Mouse (Mus musculus) liver, embryonic 11.5 days (tissue): ENCODE results near the gene Olfr56. TPM values are rescaled to one million over a fixed set of nuclear protein-coding genes. Genes with fewer than 3 reads are reported as not detected.

Source experiments
- ATAC-seq: fragments of 200-750 bp; cut with Nextera tagmentation; replicated peaks from 2 replicates; pipeline ENCODE4 v1.8.0; 2017; ENCODE audit warnings: moderate number of reproducible peaks, mild to moderate bottlenecking, moderate TSS enrichment, moderate library complexity; ENCODE audit not compliant: low FRiP score
- DNase-seq: peaks from one replicate; pipeline ENCODE4 v3.0.0-alpha.2; 2017; ENCODE audit warnings: low spot score
- H3K27ac ChIP-seq: fragments of 300-500 bp; sonication (generic); 2 replicates; pipeline ENCODE4 v1.5.1; 2014; ENCODE audit warnings: mild to moderate bottlenecking, low read depth, low read length, control low read depth
- H3K27me3 ChIP-seq: fragments of 300-500 bp; sonication (generic); replicated peaks from 2 replicates; pipeline ENCODE4 v1.6.1; 2014; ENCODE audit warnings: low read length, mixed read lengths; ENCODE audit not compliant: control insufficient read depth, insufficient read depth
- H3K36me3 ChIP-seq: fragments of 300-500 bp; sonication (generic); 2 replicates; pipeline ENCODE4 v1.6.1; 2014; ENCODE audit warnings: mild to moderate bottlenecking, low read length, moderate library complexity, mixed read lengths; ENCODE audit not compliant: control insufficient read depth, insufficient read depth
- H3K4me1 ChIP-seq: fragments of 300-500 bp; sonication (generic); replicated peaks from 2 replicates; pipeline ENCODE4 v1.6.1; 2014; ENCODE audit warnings: low read length, mixed read lengths; ENCODE audit not compliant: control insufficient read depth, insufficient read depth
- H3K4me2 ChIP-seq: fragments of 300-500 bp; sonication (generic); 2 replicates; pipeline ENCODE4 v1.6.1; 2014; ENCODE audit warnings: mild to moderate bottlenecking, control low read depth, moderate library complexity
- H3K4me3 ChIP-seq: fragments of 300-500 bp; sonication (generic); 2 replicates; pipeline ENCODE4 v1.5.1; 2014; ENCODE audit warnings: low read depth, low read length, control low read depth
- H3K9ac ChIP-seq: fragments of 300-500 bp; sonication (generic); 2 replicates; pipeline ENCODE4 v1.6.1; 2014; ENCODE audit warnings: low read depth, low read length, control low read depth
- H3K9me3 ChIP-seq: fragments of 300-500 bp; sonication (generic); 2 replicates; pipeline ENCODE4 v1.6.1; 2016; ENCODE audit warnings: low read length, inconsistent platforms, mixed read lengths; ENCODE audit not compliant: control insufficient read depth
- WGBS: fragments of 180-500 bp; shearing (Covaris S2); extraction: QIAGEN DNeasy Blood & Tissue Kit; methylation state at CpG from one replicate; pipeline ENCODE4 v1.1.7; 2014; 5-methylcytosine and 5-hydroxymethylcytosine counted together
- polyA plus RNA-seq: library from polyadenylated mRNA; unstranded; fragments of >200 nt; fragmentation: Nextera tagmentation; extraction: Ambion mirVana; gene quantifications from 2 replicates; pipeline ENCODE4 v1.2.1, GENCODE M21; 2014

Olfr56 gene
- polyA plus RNA-seq, 1 experiment from 2014 or later = 0.10 TPM

DNA sequence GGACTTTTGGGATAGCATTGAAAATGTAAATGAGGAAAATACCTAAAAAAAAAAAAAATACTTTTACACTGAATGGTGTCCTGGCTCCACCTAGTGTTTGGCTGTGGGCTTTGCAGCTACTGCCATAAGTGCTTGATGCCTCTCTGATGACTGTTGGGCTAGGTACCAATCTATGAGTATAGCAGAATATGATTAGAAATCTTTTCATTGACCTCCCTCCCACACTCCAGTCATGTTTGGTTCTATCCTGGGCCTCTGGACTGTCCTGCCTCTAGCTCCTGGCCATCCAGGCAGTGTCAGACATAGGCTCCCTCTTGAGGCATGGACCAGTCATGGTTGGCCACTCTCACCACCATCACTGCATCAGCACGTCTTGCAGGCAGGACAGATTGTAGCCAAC is 130.1 kb downstream of the Olfr56 start:
- H3K4me2 ChIP-seq = no peak overlapping the region
- H3K27ac ChIP-seq = no peak overlapping the region
- DNase-seq (no peak), ATAC-seq (no peak)
- no peaks in the 10 kb centered on the region for H3K9me3 ChIP-seq
- H3K9ac ChIP-seq = no peak overlapping the region
- 29% methylated on average over 1 of the region's 1 CpGs for WGBS
- no peaks in the 10 kb centered on the region for H3K36me3 ChIP-seq
- no peaks in the 10 kb centered on the region for H3K4me1 ChIP-seq
- no peaks in the 10 kb centered on the region for H3K27me3 ChIP-seq
- H3K4me3 ChIP-seq = no peak overlapping the region

DNA sequence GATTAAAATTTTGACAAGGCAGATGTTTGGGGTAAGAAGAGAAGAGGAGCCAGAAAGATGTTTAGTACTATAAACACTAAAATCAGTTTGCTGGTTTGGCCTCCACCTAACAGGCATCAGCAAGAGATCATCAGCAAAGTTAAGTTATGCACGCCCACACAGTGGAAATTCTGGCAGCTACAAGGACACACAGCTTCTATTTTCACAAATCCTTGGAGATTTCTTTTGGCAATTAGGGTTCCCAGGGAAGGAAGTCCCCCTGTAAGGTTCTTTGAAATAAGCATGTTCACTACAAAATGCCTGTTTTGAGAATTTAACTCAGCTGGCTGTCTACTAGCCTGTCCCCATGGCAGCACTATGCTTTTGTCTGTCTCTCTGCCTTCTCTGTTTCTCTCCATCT is 132.3 kb downstream of the Olfr56 start:
- Histone ChIP-seq H3K36me3 (no peaks in the 10 kb centered on the region), H3K27ac (no peak overlapping the region), H3K4me2 (no peak overlapping the region), H3K9me3 (no peaks in the 10 kb centered on the region), H3K4me1 (no peaks in the 10 kb centered on the region), H3K27me3 (no peaks in the 10 kb centered on the region), H3K4me3 (no peak overlapping the region), H3K9ac (no peak overlapping the region)
- DNase-seq (no peak), ATAC-seq (no peak)
- WGBS = 58% methylated on average over 1 of the region's 1 CpGs

DNA sequence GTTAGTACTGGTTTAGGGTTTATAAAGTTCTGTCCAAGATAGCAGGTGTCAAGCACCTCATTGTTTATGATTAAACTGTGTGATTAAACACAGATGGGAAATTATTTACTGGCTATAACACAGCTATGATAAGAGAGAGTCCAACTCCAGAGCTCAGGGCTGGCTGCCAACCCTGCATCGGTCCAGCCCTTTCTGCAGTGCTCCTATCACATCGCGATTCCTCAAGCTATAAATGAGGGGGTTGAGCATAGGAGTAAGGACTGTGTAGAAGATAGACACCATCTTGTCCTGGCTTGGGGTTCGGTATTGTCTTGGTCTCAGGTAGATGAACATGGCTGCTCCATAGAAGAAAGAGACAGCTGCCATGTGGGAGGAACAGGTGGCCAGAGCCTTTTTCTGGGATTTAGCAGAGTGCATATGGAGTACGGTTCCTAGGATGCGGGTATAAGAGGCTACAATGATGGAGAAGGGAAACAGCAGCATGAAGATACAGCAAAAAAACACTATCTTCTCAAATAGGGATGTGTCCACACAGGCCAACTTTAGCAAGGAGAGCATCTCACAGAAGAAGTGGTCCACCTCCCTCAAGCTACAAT is 134.0 kb downstream of the Olfr56 start:
- WGBS = 84% methylated on average over 6 of the region's 6 CpGs

DNA sequence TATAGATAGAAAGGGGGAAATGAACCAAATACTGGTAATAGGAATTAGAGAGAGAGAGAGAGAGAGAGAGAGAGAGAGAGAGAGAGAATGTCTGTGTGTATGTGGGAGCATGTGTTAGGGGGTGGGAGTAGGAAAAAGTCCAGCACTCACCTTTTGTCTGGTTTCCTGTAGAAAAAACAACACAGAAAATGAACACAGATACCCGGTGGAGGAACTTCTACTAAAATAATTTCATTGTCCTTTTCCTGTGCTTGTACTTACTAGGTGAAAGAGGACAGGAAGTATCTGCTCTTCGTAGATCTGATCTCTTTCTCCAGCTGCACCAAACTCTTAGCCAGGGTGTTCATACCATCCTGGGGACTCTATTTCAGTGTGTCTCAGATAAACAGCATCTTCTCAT is 135.5 kb downstream of the Olfr56 start:
- H3K4me1 ChIP-seq = no peaks in the 10 kb centered on the region
- WGBS = 30% methylated on average over 2 of the region's 2 CpGs
- H3K27ac ChIP-seq = no peak overlapping the region
- H3K4me3 ChIP-seq = no peak overlapping the region
- no peaks in the 10 kb centered on the region for H3K9me3 ChIP-seq
- H3K36me3 ChIP-seq = no peaks in the 10 kb centered on the region
- no peak overlapping the region for H3K4me2 ChIP-seq
- H3K27me3 ChIP-seq = no peaks in the 10 kb centered on the region
- DNase-seq = no peak
- no peak overlapping the region for H3K9ac ChIP-seq
- no peak for ATAC-seq

More for the DNA sequence above, 134.0 kb downstream of the Olfr56 start:
- Histone ChIP-seq H3K36me3 (no peaks in the 10 kb centered on the region), H3K9ac (no peak overlapping the region), H3K27me3 (no peaks in the 10 kb centered on the region), H3K4me1 (no peaks in the 10 kb centered on the region), H3K27ac (no peak overlapping the region), H3K9me3 (no peaks in the 10 kb centered on the region), H3K4me3 (no peak overlapping the region), H3K4me2 (no peak overlapping the region)
- ATAC-seq = no peak
- DNase-seq = no peak

DNA sequence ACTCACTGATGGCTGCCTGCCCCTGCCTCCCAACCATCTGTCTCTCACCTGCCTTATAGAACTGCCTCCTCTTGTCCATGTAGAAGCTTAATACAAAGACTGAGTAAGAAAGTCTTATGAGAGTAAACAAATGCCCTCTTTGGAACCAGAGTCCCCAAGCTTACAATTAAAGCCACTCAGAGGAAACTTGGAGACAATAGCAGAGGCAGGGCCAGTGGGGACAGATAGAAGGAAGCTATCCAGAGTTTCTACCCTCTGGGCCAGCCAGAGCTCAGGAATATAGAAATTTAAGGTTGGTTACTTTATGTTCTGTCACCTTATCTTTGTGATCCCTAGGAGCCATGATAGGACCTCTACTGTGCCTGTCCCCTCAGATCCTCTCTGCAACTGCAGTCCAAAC is 136.1 kb downstream of the Olfr56 start, which contains the start of gene Olfr1396:
Olfr1396 (minus strand) TSS at position 101 of the 400 bp plus-strand sequence.
- Histone ChIP-seq H3K36me3 (no peaks in the 10 kb centered on the region), H3K4me1 (no peaks in the 10 kb centered on the region), H3K27me3 (no peaks in the 10 kb centered on the region), H3K4me3 (no peak within 1 kb of the TSS), H3K9me3 (no peaks in the 10 kb centered on the region), H3K9ac (no peak within 1 kb of the TSS), H3K4me2 (no peak within 1 kb of the TSS), H3K27ac (no peak within 1 kb of the TSS)
- ATAC-seq (no peak), DNase-seq (no peak)

DNA sequence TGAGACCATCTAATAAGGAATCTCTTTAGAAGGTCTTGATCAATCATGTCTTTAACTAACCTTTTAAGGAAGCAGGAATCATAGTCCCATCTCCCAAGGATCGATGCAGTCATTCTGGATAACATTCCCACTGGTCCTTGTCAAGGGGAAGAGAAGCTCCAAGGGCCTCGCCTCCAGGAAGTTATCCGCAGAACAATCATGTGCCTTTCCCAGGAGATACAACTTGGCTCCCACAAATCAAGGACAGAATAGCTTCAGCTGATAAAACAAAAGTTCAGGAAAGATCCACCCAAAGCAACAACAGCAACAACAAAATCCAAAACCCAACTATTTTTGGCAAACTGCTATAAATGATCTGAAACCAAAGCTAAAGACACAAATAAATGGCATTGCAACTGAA is 140.9 kb downstream of the Olfr56 start:
- Histone ChIP-seq H3K36me3 (no peaks in the 10 kb centered on the region), H3K27me3 (no peaks in the 10 kb centered on the region), H3K27ac (no peak overlapping the region), H3K9me3 (no peaks in the 10 kb centered on the region), H3K4me2 (no peak overlapping the region), H3K4me1 (no peaks in the 10 kb centered on the region), H3K9ac (no peak overlapping the region), H3K4me3 (no peak overlapping the region)
- 62% methylated on average over 3 of the region's 3 CpGs for WGBS
- ATAC-seq (no peak), DNase-seq (no peak)

DNA sequence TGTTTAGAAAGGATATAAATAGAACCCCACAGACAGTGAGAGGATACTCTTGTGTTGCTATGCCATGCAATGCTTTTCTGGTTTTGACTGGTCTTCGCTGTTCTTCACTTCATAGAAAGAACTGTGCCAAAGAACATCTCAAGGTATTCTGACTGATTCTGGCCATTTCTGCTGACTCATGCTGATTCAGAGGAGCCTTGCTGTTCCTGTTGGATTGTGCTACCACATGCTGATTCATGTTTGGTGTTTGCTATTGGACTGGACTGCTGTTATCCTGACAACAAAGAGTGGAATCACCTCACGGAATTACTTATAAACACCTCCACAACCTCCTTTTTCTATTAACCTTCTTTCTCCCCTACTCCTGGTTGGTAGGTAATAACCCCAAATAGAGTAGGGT is 145.5 kb downstream of the Olfr56 start:
- H3K36me3 ChIP-seq = no peaks in the 10 kb centered on the region
- H3K4me1 ChIP-seq = no peaks in the 10 kb centered on the region
- H3K4me2 ChIP-seq = no peak overlapping the region
- no peaks in the 10 kb centered on the region for H3K9me3 ChIP-seq
- no peaks in the 10 kb centered on the region for H3K27me3 ChIP-seq
- no peak overlapping the region for H3K4me3 ChIP-seq
- ATAC-seq (no peak), DNase-seq (no peak)
- WGBS = 81% methylated on average over 2 of the region's 2 CpGs
- no peak overlapping the region for H3K9ac ChIP-seq
- no peak overlapping the region for H3K27ac ChIP-seq

DNA sequence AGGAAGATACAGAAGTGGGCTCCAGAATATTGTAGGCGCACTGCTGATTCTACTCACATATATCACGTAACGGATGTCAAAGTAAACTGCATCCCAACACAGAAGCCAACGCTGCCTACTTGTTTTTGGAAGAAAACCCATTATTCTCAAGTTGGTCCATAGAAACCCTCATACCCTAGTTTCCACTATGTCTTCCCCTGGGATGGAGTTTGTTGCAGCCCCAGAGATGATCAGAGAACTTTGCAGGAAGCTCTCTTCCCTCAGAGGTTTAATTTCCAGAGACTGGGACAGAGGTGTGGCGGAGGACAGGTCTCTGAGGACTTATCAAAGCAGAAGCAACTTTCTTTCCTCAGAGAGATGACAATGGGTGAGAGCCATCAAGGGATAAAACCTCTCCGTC is 163.3 kb downstream of the Olfr56 start, which contains the start of gene Olfr1395:
Olfr1395 (plus strand) TSS at position 301 of the 400 bp plus-strand sequence.
- WGBS = 80% methylated on average over 6 of the region's 6 CpGs
- Histone ChIP-seq H3K4me2 (no peak within 1 kb of the TSS), H3K9me3 (no peaks in the 10 kb centered on the region), H3K4me1 (no peaks in the 10 kb centered on the region), H3K4me3 (no peak within 1 kb of the TSS), H3K9ac (no peak within 1 kb of the TSS), H3K27me3 (no peaks in the 10 kb centered on the region), H3K36me3 (no peaks in the 10 kb centered on the region), H3K27ac (no peak within 1 kb of the TSS)
- ATAC-seq (no peak), DNase-seq (no peak)

DNA sequence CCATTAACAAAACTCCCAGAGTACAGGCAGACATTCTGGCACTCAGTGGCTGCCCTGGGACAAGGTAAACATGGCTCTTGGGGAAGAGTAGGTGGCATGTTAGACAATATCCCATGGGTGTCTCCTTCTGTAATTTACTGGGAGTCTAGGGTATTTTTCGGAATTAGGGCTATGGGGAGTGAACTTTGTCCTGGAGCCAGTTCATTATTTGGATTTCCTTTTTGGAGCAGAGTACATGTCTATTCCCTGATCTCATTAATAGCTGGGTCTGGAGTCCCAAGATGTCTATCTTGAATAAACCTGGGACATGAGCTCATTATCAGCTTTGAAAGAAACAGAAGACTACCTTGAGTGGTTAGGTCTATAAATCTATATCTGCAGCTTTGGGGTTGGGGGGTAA is 175.4 kb downstream of the Olfr56 start, which contains the start of gene Olfr1394:
Olfr1394 (plus strand) TSS at position 301 of the 400 bp plus-strand sequence.
- no peak within 1 kb of the TSS for H3K4me3 ChIP-seq
- H3K9me3 ChIP-seq = no peaks in the 10 kb centered on the region
- ATAC-seq = no peak
- no peak for DNase-seq
- no peaks in the 10 kb centered on the region for H3K27me3 ChIP-seq
- no peak within 1 kb of the TSS for H3K4me2 ChIP-seq
- no peak within 1 kb of the TSS for H3K9ac ChIP-seq
- 84% methylated on average over 1 of the region's 1 CpGs for WGBS
- no peaks in the 10 kb centered on the region for H3K36me3 ChIP-seq
- no peaks in the 10 kb centered on the region for H3K4me1 ChIP-seq
- no peak within 1 kb of the TSS for H3K27ac ChIP-seq
